Mouse (Mus musculus) kidney, adult 8-10 months (tissue): ENCODE results near the gene Adra1b.
A peak's percentile ranks its signal among the peaks of the same experiment; 100 is the strongest.

Experiments used
- DNase-seq, 2 experiments: peaks; one replicate each; pipeline ENCODE4 v3.0.0; 2022

The Adra1b gene

DNA sequence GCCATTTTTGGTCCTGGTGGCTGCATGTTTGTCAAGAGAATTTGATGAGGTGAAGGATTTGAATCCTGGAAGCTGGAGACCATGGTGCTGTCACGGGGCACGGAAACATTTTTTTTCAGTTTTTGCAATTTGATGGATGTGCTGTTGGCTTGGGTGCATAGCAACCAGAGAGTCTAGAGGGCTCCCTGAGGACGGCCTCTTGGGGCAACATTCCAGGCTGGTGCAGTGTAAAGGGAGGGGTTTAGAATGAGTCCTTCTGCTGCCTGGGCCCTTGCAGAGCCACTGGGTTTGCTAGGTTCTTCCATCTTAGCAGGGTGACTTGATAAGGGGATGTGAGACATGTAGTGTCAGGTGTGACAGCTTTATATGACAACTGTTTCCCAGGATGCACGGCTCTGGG, 8.5 kb downstream of the Adra1b start:
- no peak for DNase-seq

DNA sequence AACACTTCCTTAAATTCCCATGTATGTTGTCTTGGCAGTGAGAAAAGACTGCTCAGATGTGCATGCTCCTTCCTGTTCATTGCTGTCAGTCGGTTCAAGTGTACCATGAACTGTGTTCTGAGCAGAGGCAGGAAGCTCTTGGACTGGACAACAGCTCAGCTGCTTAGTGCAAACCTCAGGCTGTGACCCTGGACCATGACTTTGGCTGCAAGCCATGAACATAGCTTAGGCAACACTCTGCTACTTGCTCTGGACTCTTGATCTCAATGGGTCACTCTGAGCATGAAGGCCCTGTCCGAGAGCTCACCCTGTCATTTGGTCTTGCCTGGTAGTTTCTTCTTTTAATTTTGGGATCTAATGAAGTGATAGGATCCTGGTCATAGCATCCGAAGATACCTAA, 9.6 kb downstream of the Adra1b start:
- peak; percentile 88 to 91 for DNase-seq

DNA sequence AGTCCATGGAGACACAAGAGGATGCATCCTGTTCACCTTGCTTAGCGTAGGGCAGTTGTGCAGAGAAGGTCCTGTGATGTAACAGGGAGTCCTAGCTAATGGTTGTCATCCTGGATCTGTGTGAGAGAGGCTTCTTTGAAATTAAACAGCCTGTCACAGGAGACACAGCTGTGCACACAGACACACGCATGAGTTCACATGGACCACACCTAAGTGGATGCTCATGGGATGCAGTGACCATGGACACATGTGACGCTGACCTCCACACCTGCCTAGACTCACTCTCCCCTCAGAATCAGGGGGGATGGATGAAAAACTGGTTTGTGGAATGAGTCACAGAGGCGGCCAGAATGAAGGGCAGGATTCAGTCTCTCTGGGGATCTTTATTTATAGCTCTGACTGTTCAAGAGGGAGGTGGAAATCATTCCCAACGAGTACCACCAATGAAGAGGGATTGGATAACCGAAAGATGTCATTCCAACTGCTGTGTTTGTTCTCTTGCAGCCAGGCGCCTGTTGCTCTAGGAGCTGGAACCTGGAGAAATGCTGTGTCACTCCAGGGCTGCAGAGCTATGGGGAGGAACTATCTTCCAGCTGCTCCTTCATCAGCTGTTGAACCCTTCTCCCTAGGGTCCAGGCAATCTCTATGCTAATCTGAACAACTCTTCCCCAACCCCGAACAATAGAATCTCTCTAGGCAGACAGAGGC, 11.6 kb downstream of the Adra1b start:
- DNase-seq = no peak

DNA sequence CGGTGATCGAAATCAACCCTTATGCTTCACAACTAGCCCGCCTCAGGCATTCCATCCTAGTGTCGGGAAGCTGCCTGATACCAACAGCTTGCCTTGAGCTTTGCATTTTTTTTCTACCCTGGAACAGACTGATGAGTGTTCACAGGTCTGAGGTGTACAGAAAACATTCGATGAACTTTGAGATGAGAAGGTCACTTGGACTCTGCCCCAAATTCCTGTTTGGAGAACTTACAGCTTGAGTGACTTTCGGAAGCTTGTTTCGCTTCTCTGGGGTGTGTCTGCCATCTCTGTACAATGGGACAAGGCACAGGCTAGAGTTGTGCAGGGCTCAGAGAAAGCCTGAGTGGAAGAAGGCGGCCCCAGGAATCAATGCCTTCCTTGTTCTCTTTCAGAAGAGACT, 12.3 kb downstream of the Adra1b start:
- DNase-seq = peak; percentile 67 to 69

DNA sequence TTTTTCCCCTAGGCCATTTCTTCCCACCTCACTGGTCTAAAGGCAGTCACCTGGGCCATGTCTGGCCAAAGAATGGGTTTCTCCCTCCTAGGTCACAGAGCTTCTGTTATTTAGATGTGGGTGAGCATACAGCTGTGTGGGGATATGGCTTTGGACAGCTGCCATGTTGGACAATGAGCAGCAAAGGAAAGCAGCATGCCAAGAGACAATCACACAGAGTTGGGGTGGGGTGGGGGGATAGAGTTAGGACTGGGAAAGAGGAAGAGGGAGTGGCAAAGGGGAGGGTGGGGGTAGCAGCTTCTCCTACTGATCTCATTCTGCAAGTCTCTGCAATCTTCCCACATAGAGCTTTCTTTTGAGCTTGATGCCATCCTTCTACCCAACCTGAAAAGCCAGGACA, 13.4 kb downstream of the Adra1b start:
- no peak for DNase-seq

DNA sequence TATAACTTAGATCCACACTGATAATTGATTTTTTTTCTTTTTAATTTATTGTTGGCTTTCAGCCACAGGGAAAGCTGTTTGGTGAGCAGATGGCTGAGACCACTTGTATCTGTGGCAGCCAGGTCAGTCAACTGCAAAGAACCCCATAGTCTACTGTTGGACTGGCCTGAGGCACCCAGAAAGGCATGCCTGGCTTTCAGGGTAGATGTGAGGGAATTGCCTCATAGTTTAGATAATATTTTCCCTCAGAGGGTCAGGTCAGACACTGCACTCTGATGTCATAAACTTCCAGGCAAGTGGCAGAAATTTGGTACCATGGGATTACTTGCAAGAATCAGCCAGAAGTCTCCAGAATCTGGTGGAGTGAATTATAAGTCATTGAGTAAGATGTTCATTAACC, 16.5 kb downstream of the Adra1b start:
- no peak for DNase-seq

DNA sequence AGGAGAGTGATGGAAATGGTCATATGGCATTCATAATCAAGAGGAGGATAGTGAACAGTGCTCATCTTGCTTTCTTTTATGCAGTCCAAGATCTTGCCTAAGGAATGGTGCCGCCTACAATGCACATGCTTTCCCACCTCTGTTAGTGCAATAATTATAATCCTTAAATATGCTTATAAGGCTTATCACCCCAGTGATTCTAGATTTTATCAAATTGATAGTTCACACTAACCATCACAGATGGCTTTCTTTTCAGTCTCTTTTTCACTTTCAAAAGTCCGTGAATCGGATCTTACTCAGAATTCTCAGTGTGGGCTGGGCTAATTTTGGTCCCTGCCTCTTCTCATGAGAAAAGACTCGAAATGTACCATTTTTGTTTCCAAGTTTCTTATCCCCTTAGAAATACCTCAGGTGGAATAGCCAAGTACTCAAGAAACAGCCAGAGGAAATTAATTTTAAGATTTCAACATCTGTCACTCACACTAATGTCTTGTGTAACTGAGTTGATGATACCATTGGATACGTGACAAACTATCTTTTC, 17.3 kb downstream of the Adra1b start:
- no peak for DNase-seq

DNA sequence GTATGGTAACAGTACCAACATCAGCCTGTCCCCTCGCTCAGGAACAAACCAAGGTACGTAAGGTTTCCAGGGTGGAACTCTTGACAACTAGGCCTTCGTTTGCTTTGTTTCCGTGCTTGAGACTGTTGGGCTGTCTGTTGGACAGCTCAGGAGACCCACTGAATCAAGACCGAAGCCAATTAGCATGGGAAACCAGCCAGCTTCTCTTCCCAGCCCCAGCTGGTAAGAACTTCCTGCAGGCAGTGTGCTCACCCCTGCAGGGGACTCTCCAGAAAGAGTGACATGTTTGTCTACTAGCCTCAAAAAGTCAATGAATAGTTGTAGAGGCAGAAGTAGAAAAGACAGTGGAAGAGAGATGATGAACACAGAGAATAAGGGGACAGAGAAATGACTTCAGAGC, 23.8 kb downstream of the Adra1b start:
- DNase-seq = no peak

DNA sequence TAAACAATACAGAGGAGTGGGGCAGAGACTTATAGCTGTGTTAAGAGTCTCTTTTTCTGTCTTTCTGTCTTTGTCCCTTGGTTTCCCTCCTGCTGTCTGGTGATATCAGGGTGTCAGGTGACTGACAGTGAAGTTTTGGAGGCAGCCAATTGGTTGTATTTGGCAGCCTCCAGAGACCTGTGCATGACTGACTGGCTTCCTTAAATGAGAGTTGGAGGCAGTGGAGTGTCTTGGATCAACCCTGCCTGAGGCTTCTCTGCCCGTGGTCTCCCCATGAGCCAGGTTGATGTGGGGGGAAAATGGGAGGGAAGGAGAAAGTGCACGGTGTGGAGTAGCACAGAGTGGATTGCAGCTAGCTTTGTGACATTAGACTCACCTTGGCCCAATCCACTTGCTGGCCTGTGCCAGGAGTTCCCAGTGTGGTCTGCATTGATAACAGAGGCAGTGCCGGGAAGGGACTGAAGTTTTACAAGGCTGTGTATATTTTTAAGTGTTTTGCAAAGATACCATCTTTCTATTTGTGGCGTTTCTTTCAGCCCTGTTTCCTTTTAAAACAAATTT, 33.2 kb downstream of the Adra1b start:
- DNase-seq = no peak

DNA sequence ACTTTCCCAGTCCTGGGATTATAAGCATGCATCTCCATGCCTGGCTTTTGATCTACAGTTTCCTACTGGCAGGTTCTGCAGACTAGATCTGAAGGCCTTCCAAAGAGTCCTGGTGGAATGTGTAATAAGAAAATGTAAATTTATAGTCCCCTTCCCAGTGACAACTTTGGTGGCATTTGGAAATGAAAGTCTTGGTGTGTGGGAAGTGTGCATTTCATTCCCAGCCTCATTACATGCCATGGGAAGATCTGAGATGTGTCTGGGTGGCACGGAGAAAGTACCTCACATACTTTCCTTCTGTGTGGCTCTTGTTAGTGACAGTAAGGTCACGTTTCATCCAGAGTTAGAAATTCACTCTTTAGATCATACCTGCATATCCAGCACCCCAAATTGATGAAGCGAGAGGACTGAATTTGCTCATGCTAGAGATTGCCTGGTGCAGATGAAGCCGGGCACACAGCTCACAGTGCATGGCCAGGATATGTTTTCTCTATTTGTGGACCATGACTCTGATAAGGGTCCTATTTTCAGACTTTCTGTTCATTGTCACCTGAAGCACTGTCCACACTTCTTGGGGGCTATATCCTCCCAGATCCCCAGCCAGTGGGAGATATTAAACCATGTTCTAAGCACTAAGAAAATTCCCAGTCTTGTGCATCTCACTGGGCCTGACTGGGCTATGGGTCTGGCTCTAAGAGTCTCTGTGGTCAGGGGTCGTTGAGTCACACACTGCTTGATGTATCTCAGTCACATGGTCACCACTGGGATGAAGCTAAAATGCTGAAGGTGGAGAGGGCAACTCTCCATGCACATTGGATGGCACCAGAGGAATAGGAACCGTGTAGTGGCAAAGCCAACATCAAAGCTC, 35.5 kb downstream of the Adra1b start:
- DNase-seq = no peak

DNA sequence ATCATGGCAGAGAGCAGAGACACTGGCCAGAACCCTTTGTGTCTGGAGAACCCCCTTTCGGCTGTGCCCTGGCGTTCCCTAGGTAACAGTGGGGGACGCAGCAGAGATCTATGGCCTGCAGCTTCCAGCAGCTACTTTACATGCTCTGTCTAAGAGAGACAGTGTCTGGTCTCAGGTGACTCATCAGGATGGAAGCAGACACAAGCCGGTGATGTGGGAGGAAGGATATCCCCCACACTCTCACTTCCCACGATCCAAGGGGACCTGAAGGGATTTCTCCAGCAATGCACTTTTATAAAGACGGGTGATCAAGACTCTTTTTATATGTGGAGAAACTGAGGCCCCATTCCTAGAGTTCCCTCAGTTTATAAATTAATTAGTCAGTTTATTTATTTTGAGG, 48.0 kb downstream of the Adra1b start:
- DNase-seq = no peak

DNA sequence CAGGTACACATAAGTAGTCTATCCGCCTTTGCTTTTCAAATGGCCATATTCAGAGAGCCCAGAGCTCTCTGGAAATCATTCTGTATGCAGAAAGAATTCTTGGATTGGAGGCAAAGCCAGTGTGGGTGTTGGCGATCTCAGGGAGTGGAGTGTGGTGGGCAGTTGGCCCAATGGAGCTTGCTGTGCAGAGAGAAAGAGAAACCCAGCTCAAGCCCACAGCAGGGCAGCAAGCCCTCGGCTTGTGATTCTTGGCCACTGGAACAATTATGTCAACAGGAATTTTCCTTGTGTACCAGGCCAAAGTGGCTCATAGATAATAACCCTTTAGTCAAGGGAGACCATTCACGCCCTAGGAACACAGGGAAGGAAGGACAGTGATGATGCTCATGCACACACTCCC, 53.0 kb downstream of the Adra1b start:
- DNase-seq = no peak

DNA sequence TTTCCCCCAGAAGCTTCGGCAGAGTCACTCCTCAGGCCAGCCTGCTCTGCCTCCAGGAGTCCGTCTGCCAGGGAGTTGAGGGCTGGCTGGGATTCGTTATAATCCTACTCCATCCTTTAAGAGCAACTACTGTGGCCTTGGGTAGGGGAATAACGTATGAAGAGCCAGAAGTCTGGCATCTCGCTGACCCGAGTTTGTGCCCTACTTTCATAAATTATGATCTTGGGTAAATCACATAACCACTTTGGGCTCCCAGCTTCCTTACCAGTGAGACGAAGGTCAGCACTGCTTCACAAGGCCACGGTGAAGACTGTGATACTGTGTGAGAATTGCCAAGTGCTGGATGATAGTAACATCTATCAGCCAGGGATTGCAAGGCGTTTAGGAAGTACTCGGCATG, 59.4 kb downstream of the Adra1b start:
- no peak for DNase-seq

DNA sequence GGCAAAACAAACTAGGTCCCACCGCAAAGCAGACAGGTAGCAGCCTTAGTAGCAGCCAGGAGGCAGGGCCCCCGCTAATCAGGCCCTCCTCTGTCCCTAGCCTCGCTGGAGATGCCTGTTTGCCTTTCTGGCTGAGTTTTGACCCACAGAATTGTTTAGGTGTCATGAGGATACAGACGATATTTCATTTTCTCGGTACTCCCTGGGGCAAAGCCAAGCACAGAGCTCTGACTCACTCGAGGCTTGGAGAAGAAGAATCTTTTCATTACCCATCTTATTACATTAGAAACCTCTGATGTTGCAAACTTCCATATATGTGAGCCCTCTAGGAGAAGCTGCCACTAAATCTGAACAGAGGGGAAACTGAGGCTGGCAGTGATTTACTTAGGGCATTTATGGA, 60.5 kb downstream of the Adra1b start:
- no peak for DNase-seq

DNA sequence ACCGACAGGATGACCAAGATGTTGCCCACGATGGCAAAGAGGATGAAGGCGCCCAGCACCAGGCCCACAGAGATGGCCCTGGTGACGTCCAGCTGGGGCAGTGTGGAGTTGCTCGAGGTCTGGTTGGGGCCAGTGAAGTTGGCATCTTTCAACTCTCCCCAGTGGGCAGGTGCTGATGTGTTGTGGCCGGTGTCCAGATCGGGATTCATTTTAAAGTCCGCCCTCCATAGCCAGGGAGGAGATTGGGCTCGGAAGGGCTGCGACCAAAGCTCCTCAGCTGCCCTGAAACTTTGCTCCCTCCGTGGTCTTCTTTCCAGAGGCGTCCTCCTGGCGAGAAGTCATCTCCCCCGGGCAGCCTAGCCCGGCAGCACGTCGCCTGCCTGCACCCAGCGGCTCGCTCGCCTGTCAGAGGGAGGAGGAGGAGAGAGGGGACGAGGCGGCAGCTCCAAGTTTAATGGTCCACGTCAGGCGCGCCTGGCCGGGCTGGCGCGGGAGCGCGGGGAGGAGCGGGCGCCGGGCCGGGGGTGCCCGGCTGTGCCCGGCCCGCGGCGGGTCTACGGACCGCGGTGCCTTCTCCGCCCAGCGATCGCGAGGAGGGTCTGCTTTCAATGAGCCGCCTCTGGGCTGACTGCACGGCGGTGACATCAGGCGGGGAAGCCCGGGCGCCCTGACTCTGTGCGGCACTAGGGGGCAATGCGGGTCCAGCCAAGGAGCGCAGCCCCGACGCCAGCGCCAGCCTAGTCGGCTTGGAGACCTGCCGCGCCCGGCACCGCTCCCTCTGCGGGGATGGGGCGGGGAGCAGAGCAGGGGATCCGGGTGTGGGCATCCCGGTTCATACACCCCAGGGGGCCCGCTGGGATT, 64.9 kb downstream of the Adra1b start:
- peak; percentile 40 to 67 for DNase-seq

DNA sequence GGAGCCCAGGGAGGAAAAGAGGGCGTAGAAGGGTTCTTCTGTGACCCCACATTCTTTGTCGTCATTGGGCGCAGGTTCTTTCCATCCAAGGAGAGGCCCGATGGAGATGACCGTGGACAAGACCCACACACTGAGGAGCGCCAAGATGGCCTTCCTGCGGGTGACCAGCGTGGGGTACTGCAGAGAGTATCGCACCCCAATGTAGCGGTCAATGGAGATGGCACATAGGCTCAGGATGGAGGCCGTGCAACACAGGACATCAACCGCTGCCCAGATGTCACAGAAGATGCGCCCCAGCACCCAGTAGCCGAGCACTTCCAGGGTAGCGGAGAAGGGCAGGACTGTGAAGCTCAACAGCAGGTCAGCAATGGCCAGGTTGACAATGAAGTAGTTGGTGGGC, 65.6 kb downstream of the Adra1b start:
- DNase-seq = no peak

DNA sequence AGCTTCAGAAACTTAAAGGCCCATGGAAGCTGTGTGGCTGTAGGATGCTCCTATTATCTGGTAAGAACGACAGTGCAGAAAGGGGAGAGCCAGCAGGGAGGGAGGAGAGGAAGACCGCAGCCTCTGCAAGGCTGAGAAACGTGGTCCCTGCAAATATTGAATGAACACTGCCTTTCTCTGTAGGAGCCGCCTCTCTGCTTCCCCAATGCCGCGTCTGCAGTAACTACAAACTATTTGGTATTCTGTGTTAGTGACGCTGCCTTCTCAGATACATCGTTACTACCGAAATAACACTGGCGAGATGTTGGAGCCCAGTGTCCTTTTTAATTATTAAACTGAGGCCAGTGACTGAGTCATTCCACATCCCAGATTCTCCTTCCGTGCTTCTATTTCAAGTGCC, 66.5 kb downstream of the Adra1b start:
- DNase-seq = no peak

DNA sequence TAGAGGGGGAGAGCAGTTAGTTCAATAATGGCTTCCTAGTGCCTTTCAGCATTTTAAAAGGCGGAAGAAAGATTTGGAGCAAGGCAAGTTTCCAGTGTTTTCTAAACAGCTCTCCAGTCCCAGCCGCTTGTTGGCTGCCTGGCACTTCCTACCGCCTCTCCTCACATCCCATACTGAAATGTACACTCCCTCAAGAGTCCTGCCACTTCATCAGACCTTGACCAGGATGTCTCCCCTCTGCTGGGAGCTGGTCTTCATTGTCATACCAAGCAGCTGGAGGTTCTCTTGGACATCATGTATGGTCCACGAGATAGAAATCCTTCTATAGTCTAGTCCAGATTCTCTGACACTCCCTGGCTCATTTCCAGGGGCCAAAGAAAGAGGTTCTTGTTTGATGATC, 69.5 kb downstream of the Adra1b start:
- DNase-seq = no peak

DNA sequence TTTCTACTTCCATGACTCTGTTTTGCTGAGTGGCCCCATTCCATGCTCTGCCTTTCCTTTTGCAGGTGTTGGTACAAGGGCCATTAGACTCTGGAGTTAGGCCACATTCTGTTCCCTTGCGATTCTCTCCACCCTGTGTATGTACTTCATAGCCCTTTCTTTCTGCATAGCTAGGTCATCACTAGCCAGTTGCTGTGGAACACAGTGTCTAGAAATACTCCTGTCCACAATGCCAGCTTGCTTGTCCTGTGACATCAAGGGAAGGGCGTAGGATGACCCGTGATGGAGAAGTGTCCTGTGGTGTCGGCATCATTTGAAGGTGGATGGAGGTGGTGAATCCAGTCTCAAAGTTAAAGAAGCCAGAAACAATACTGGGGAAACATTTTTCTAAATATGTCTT, 74.2 kb downstream of the Adra1b start:
- no peak for DNase-seq

DNA sequence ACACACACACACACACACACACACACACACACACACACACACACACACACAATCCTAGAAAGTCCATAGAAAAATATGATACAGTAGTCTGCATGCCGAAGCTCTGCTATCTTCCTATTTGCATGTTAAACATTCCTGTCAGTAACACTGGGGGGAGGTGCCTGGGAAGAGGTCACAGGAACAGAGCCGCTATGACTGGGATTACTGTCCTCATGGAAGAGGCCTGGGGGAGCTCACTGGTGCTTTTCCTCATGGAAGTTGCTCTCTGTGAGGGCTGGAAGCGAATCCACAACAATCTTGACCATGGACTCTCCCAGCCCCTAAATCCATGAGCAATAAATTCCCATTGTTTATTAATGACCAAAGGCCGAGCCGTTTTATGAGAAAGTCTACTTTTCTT, 77.7 kb downstream of the Adra1b start:
- no peak for DNase-seq

DNA sequence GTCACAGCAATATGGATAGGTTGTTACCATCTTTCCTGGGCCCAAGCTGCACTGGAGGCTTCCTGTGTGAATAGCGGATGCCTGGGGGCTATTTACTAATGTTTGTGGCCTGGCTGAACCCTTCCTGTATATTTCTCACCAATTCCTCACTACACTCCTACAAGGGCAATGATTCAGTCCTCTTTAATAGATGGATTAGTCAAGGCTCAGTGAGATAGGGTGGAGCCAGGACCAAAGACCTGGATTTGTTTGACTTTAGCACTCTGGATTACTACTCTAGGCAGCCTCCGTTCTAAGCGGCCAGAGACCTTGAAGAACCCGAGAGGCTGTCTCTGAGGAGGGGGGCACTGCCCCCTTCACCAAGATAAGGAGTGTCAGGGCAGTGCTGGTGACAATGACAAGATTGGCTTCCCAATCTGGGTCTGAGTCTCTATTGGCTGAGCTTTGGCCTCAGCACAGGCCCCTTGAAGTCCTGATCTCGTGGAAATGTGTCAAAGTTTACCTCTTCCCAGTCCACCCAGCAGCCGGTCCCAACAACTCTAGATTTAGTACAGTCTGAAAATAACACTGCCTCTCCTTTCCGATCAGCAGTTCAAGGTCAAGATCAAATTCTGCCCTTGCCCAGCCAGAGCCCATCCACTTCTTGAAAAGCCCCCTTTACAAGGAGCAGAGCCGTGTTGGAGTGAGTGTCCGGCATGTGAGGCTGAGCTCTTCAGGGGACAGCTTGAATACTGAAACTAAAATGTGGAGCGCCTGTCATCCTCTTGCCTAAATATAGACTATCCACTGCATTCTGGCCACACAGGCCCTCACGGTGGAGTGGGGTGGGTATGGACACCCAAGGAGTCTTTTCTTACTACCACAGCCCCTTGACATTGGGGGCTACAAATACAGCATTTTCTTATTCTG, 80.2 kb downstream of the Adra1b start:
- DNase-seq = no peak
